ENCODE assay signal across 10 mouse cellular contexts in genomic region chr10:78605080-78605479, GRCm38 (mm10). TPM values are rescaled to one million over a fixed set of nuclear protein-coding genes. Genes with fewer than 3 reads are reported as not detected.
A peak's percentile ranks its signal among the peaks of the same experiment; 100 is the strongest.
DNase-seq lines count a peak whose midpoint lies in the region; ATAC-seq lines count a peak whose summit lies in the region.
"Had no signal": no experiment of that assay in that cellular context is flagged by ENCODE, and none has a peak within 500 bp of the region (broad histone marks: within the 10 kb centered on the region; RNA-seq: fewer than 3 reads in every experiment).

No protein-coding gene starts in this region.

- H3K36me3 ChIP-seq in midbrain, embryonic 11.5 days (ENCODE audit: control insufficient read depth, insufficient read depth, low read length), result no peaks in the 10 kb centered on the region
- H3K36me3 ChIP-seq: stomach, embryonic 15.5 days had no signal

- no peak overlapping the region for H3K4me3 ChIP-seq in midbrain, embryonic 11.5 days (ENCODE audit: low read depth, low read length)
- H3K4me3 ChIP-seq: stomach, embryonic 15.5 days had no signal

- no peaks in the 10 kb centered on the region for H3K9me3 ChIP-seq in midbrain, embryonic 11.5 days (ENCODE audit: control insufficient read depth, low read length)
- H3K9me3 ChIP-seq: stomach, embryonic 15.5 days had no signal

- 51% methylated on average over 3 of the region's 3 CpGs for WGBS in midbrain, embryonic 11.5 days

- no peak overlapping the region for H3K9ac ChIP-seq in midbrain, embryonic 11.5 days (ENCODE audit: low read length)
- H3K9ac ChIP-seq: stomach, embryonic 15.5 days had no signal

- peak; percentile 49 for DNase-seq in adrenal gland, postnatal 10 days
- no peak for DNase-seq in adrenal gland, postnatal 25 days
- peak; percentile 32 to 44 for DNase-seq in left cerebral cortex, adult 18-20 months (ENCODE audit: low spot score in 2 of 2)
- no peak for DNase-seq in left cerebral cortex, adult 8-10 months (ENCODE audit: low spot score in 2 of 2)
- peak; percentile 50 for DNase-seq in cerebellum, adult 9-11 months
- DNase-seq in kidney, postnatal 14 days, result peak; percentile 49
- DNase-seq in right cerebral cortex, postnatal 14 days, result peak; percentile 33
- DNase-seq in midbrain, embryonic 11.5 days (ENCODE audit: low spot score, missing footprints), result no peak

- no peaks in the 10 kb centered on the region for H3K27me3 ChIP-seq in midbrain, embryonic 11.5 days (ENCODE audit: control insufficient read depth, insufficient read depth, low read length)
- H3K27me3 ChIP-seq: stomach, embryonic 15.5 days had no signal

- no peak for ATAC-seq in midbrain, embryonic 11.5 days (ENCODE audit: low FRiP score)

- no peak overlapping the region for H3K4me2 ChIP-seq in midbrain, embryonic 11.5 days
- H3K4me2 ChIP-seq: stomach, embryonic 15.5 days had no signal

- H3K27ac ChIP-seq in midbrain, embryonic 11.5 days (ENCODE audit: low read depth, low read length), result no peak overlapping the region
- H3K27ac ChIP-seq: macrophage; stomach, embryonic 15.5 days had no signal

- no peaks in the 10 kb centered on the region for H3K4me1 ChIP-seq in midbrain, embryonic 11.5 days (ENCODE audit: control insufficient read depth, insufficient read depth, low read length)
- H3K4me1 ChIP-seq: stomach, embryonic 15.5 days had no signal

RNA-seq across cellular contexts. Expression of gene Olfr1357, which starts 12.8 kb away (rescaled TPM):
- total RNA-seq in adrenal gland, postnatal 10 days (2021), result not detected
- total RNA-seq in adrenal gland, postnatal 25 days (2021), result not detected in 2 replicates
- total RNA-seq in left cerebral cortex, adult 18-20 months (2021), result not detected
- total RNA-seq in left cerebral cortex, adult 8-10 months (2022), result not detected
- polyA plus RNA-seq in midbrain, embryonic 11.5 days (2014; fragmentation: Nextera tagmentation; extraction: Ambion mirVana), result not detected in 2 replicates
- polyA plus RNA-seq: macrophage; stomach, embryonic 15.5 days had no signal

RNA-seq across cellular contexts. Expression of gene Syde1, which starts 13.3 kb away (rescaled TPM):
- total RNA-seq in adrenal gland, postnatal 10 days (2021), result 10 to 100 TPM; 27.3 to 29.2 TPM
- total RNA-seq in adrenal gland, postnatal 25 days (2021), result 42.4 and 46.9 TPM in 2 replicates
- 1 to 10 TPM; 7.8 to 8.5 TPM for total RNA-seq in left cerebral cortex, adult 18-20 months (2021)
- total RNA-seq in left cerebral cortex, adult 8-10 months (2022), result 10 to 100 TPM in 1 of 4 experiments, 1 to 10 TPM in 3; 9.0 to 10.4 (median 9.3) TPM
- polyA plus RNA-seq in midbrain, embryonic 11.5 days (2014; fragmentation: Nextera tagmentation; extraction: Ambion mirVana), result 9.3 and 9.4 TPM in 2 replicates

RNA-seq across cellular contexts. Expression of gene Ilvbl, which starts 30.9 kb away (rescaled TPM):
- total RNA-seq in adrenal gland, postnatal 10 days (2021), result 10 to 100 TPM; 54.0 to 55.1 TPM
- total RNA-seq in adrenal gland, postnatal 25 days (2021), result 50.5 and 51.8 TPM in 2 replicates
- total RNA-seq in left cerebral cortex, adult 18-20 months (2021), result 10 to 100 TPM; 30.5 to 30.9 TPM
- total RNA-seq in left cerebral cortex, adult 8-10 months (2022), result 10 to 100 TPM; 30.3 to 49.3 (median 39.8) TPM
- polyA plus RNA-seq in midbrain, embryonic 11.5 days (2014; fragmentation: Nextera tagmentation; extraction: Ambion mirVana), result 27.1 and 27.5 TPM in 2 replicates

Comparison
In these comparisons a context has a peak if more than half of its experiments do, and no peak if none do; other contexts are left out.
1. DNase-seq: peak in adrenal gland, postnatal 10 days (single experiment), left cerebral cortex, adult 18-20 months (2 of 2), cerebellum, adult 9-11 months (single experiment), kidney, postnatal 14 days (single experiment) and right cerebral cortex, postnatal 14 days (single experiment); none in adrenal gland, postnatal 25 days (single experiment), left cerebral cortex, adult 8-10 months (0 of 2) and midbrain, embryonic 11.5 days (single experiment).